Mouse (Mus musculus) bone marrow macrophage, adult 2 months (primary cell): ENCODE results near the gene Tmx1.

Experiments used
- CTCF ChIP-seq: IDR thresholded peaks from 2 replicates; pipeline ENCODE4 v1.5.1; 2012; ENCODE audit warnings: low read depth, mild to moderate bottlenecking, low read length, moderate library complexity
- POLR2A ChIP-seq: IDR thresholded peaks from 2 replicates; pipeline ENCODE4 v1.6.1; 2012; ENCODE audit warnings: mild to moderate bottlenecking, low read depth, low read length, borderline replicate concordance

GRCm38 (mm10) chr12:70429637-70430036 is 23.3 kb upstream of the Tmx1 start:
- no peak for TF ChIP-seq CTCF
- no peak for TF ChIP-seq POLR2A
